ENCODE assay signal across 8 mouse cellular contexts in genomic region chr14:60176891-60177613, GRCm38 (mm10). TPM values are rescaled to one million over a fixed set of nuclear protein-coding genes. Genes with fewer than 3 reads are reported as not detected.
A peak's percentile ranks its signal among the peaks of the same experiment; 100 is the strongest.
DNase-seq lines count a peak whose midpoint lies in the region; ATAC-seq and TF ChIP-seq lines count a peak whose summit lies in the region.

No protein-coding gene starts in this region.

- H3K4me3 ChIP-seq in brown adipose tissue, adult 24 weeks (ENCODE audit: insufficient read depth, low read depth, low read length): peak overlapping the region; percentile 51
- peak overlapping the region; percentile 76 for H3K4me3 ChIP-seq in forebrain, embryonic 14.5 days (ENCODE audit: low read depth, low read length)
- peak overlapping the region; percentile 81 for H3K4me3 ChIP-seq in hindbrain, embryonic 12.5 days
- peak overlapping the region; percentile 71 for H3K4me3 ChIP-seq in lung, embryonic 16.5 days (ENCODE audit: low read length)

- CTCF ChIA-PET in Patski (lab: Charles Lee): no interaction called here

- H3K27ac ChIP-seq in brown adipose tissue, adult 24 weeks (replicated peaks; ENCODE audit: low read depth, low read length): no peak overlapping the region
- peak overlapping the region; percentile 71 for H3K27ac ChIP-seq in forebrain, embryonic 14.5 days (ENCODE audit: low read depth, low read length)
- peak overlapping the region; percentile 83 for H3K27ac ChIP-seq in hindbrain, embryonic 12.5 days
- H3K27ac ChIP-seq in lung, embryonic 16.5 days (ENCODE audit: low read length): no peak overlapping the region

- no peak for TF ChIP-seq CTCF in Patski (IDR thresholded peaks at IDR 0.05)

- POLR2A ChIA-PET in Patski (lab: Charles Lee): no interaction called here

- peak; percentile 47 for ATAC-seq in Patski
- ATAC-seq in forebrain, embryonic 14.5 days: peak; percentile 85
- peak; percentile 83 for ATAC-seq in hindbrain, embryonic 12.5 days (ENCODE audit: low FRiP score)
- peak; percentile 75 for ATAC-seq in lung, embryonic 16.5 days (ENCODE audit: low read depth)

- no peaks in the 10 kb centered on the region for H3K4me1 ChIP-seq in brown adipose tissue, adult 24 weeks (ENCODE audit: control insufficient read depth, insufficient read depth, insufficient read length, low read length)
- H3K4me1 ChIP-seq in forebrain, embryonic 14.5 days (ENCODE audit: control insufficient read depth, insufficient read depth, low read length): peaks cover 9% of the 10 kb centered on the region
- H3K4me1 ChIP-seq in hindbrain, embryonic 12.5 days: peaks cover 18% of the 10 kb centered on the region
- peaks cover 4% of the 10 kb centered on the region; the same call in 1 of the 2 replicates for H3K4me1 ChIP-seq in lung, embryonic 16.5 days (replicated peaks; ENCODE audit: control insufficient read depth, insufficient read depth, low read length)

- peak overlapping the region; percentile 88 for H3K9ac ChIP-seq in forebrain, embryonic 14.5 days (ENCODE audit: low read length)
- peak overlapping the region; percentile 83 for H3K9ac ChIP-seq in hindbrain, embryonic 12.5 days
- H3K9ac ChIP-seq in lung, embryonic 16.5 days (ENCODE audit: low read length): peak overlapping the region; percentile 69

- WGBS in forebrain, embryonic 14.5 days: 1% methylated on average over 62 of the region's 84 CpGs
- under 1% methylated on average over 60 of the region's 84 CpGs for WGBS in hindbrain, embryonic 12.5 days
- WGBS in lung, embryonic 16.5 days: under 1% methylated on average over 47 of the region's 84 CpGs

- peak overlapping the region; percentile 97 for H3K4me2 ChIP-seq in forebrain, embryonic 14.5 days (ENCODE audit: low read length)
- peak overlapping the region; percentile 99 for H3K4me2 ChIP-seq in hindbrain, embryonic 12.5 days (replicated peaks)
- peak overlapping the region; percentile 99 for H3K4me2 ChIP-seq in lung, embryonic 16.5 days (ENCODE audit: low read depth, low read length)

- no peaks in the 10 kb centered on the region for H3K36me3 ChIP-seq in forebrain, embryonic 14.5 days (ENCODE audit: control insufficient read depth, insufficient read depth, low read length)
- H3K36me3 ChIP-seq in hindbrain, embryonic 12.5 days: no peaks in the 10 kb centered on the region
- H3K36me3 ChIP-seq in lung, embryonic 16.5 days (ENCODE audit: control insufficient read depth, insufficient read depth, low read length): no peaks in the 10 kb centered on the region

- in situ Hi-C loops in Patski (cut with MboI; ENCODE audit: low pct_unique_long_range_greater_than_20kb): no loop called here

- DNase-seq in Patski (ENCODE audit: low read depth, low spot score) (no peak), adipocyte (ENCODE audit: low spot score) (no peak)
- peak; percentile 77 for DNase-seq in forebrain, embryonic 14.5 days (ENCODE audit: low spot score)
- DNase-seq in layer of hippocampus, postnatal 14 days (ENCODE audit: low spot score in 2 of 2): peak; percentile 62 to 70
- DNase-seq in retina, adult 2 months (ENCODE audit: low read depth, low spot score): peak; percentile 56

- no peaks in the 10 kb centered on the region for H3K9me3 ChIP-seq in forebrain, embryonic 14.5 days (replicated peaks; ENCODE audit: control insufficient read depth, low read length)
- no peaks in the 10 kb centered on the region for H3K9me3 ChIP-seq in hindbrain, embryonic 12.5 days (replicated peaks)
- H3K9me3 ChIP-seq in lung, embryonic 16.5 days (ENCODE audit: control insufficient read depth, low read length): no peaks in the 10 kb centered on the region

- peaks cover 58% of the 10 kb centered on the region for H3K27me3 ChIP-seq in Patski
- H3K27me3 ChIP-seq in forebrain, embryonic 14.5 days (replicated peaks; ENCODE audit: control insufficient read depth, insufficient read depth, low read length): peaks cover 11% of the 10 kb centered on the region; the same call in 1 of the 2 replicates
- peaks cover 47% of the 10 kb centered on the region for H3K27me3 ChIP-seq in hindbrain, embryonic 12.5 days
- H3K27me3 ChIP-seq in lung, embryonic 16.5 days (ENCODE audit: control insufficient read depth, insufficient read depth, low read depth, low read length): peaks cover 25% of the 10 kb centered on the region

RNA-seq across cellular contexts. Expression of gene Atp8a2, which starts 19.9 kb away (rescaled TPM):
- not detected for polyA plus RNA-seq in Patski (2021)
- 0.13 TPM in 1 of 2 replicates, not detected in the other for polyA plus RNA-seq in brown adipose tissue, adult 24 weeks (2012; ENCODE audit: insufficient read depth, insufficient read length, missing spikeins)
- 13.0 and 22.7 TPM in 2 replicates for polyA plus RNA-seq in forebrain, embryonic 14.5 days (2014; fragmentation: Nextera tagmentation; extraction: Ambion mirVana)
- polyA plus RNA-seq in hindbrain, embryonic 12.5 days (2016; fragmentation: Nextera tagmentation; extraction: Ambion mirVana): 20.7 and 21.3 TPM in 2 replicates
- 10 to 100 TPM; 51.4 to 61.8 TPM for total RNA-seq in layer of hippocampus, postnatal 14 days (2021)
- 0.88 and 1.7 TPM in 2 replicates for polyA plus RNA-seq in lung, embryonic 16.5 days (2015; fragmentation: Nextera tagmentation; extraction: Ambion mirVana)

Comparison
In these comparisons a context has a peak if more than half of its experiments do, and no peak if none do; other contexts are left out.
1. DNase-seq: peak in forebrain, embryonic 14.5 days (single experiment), layer of hippocampus, postnatal 14 days (2 of 2) and retina, adult 2 months (single experiment); none in Patski (single experiment) and adipocyte (single experiment).
2. H3K27ac ChIP-seq: peak in forebrain, embryonic 14.5 days (single experiment) and hindbrain, embryonic 12.5 days (single experiment); none in brown adipose tissue, adult 24 weeks (single experiment) and lung, embryonic 16.5 days (single experiment).
3. Peak in every context shown above with its lines, with median percentiles within 50 percentile points of each other: ATAC-seq, H3K4me3 ChIP-seq, H3K4me2 ChIP-seq and H3K9ac ChIP-seq.